Mouse (Mus musculus) liver, embryonic 14.5 days (tissue): ENCODE measurements around the gene Naa40. TPM values are rescaled to one million over a fixed set of nuclear protein-coding genes. Genes with fewer than 3 reads are reported as not detected.

ENCODE experiments used
- ATAC-seq: fragments of 200-750 bp; cut with Nextera tagmentation; 2 replicates; pipeline ENCODE4 v1.8.0; 2017; ENCODE audit warnings: moderate number of reproducible peaks, mild to moderate bottlenecking, moderate library complexity; ENCODE audit not compliant: insufficient read depth
- DNase-seq, 3 experiments: peaks; one replicate each; pipeline ENCODE4 v3.0.0-alpha.2; 2012 to 2013; ENCODE audit warnings: low read depth in 3 of 3, low spot score in 3 of 3
- H3K27ac ChIP-seq: fragments of 300-500 bp; sonication (generic); 2 replicates; pipeline ENCODE4 v1.5.1; 2014; ENCODE audit warnings: moderate library complexity, mild to moderate bottlenecking, control low read depth, inconsistent platforms
- H3K27me3 ChIP-seq: fragments of 300-500 bp; sonication (generic); 2 replicates; pipeline ENCODE4 v1.6.1; 2014; ENCODE audit warnings: mild to moderate bottlenecking, low read length, moderate library complexity; ENCODE audit not compliant: control insufficient read depth, insufficient read depth
- H3K36me3 ChIP-seq: fragments of 300-500 bp; sonication (generic); replicated peaks from 2 replicates; pipeline ENCODE4 v1.6.1; 2014; ENCODE audit warnings: low read depth; ENCODE audit not compliant: control insufficient read depth, insufficient read depth
- H3K4me1 ChIP-seq, 2 experiments: fragments of 200-500 bp in 1 of 2; fragments of 300-500 bp in 1 of 2; sonication (generic) in 1 of 2; replicated peaks; 2 replicates each; pipeline ENCODE4 v1.6.1; 2012 to 2014; ENCODE audit warnings: antibody characterized with exemption in 1 of 2, inconsistent platforms in 1 of 2, low read length in 1 of 2; ENCODE audit not compliant: control insufficient read depth in 2 of 2, insufficient read depth in 2 of 2
- H3K4me2 ChIP-seq: fragments of 300-500 bp; sonication (generic); 2 replicates; pipeline ENCODE4 v1.6.1; 2014; ENCODE audit warnings: low read depth, mild to moderate bottlenecking, control low read depth, moderate library complexity
- H3K4me3 ChIP-seq, 2 experiments: fragments of 200-500 bp in 1 of 2; fragments of 300-500 bp in 1 of 2; sonication (generic) in 1 of 2; 2 replicates each; pipeline ENCODE4 v1.5.1; 2012 to 2014; ENCODE audit warnings: low read depth in 2 of 2, low read length in 2 of 2, mild to moderate bottlenecking in 2 of 2, control low read depth in 1 of 2, inconsistent platforms in 1 of 2, moderate library complexity in 1 of 2; ENCODE audit not compliant: insufficient read depth in 1 of 2
- H3K9ac ChIP-seq: fragments of 300-500 bp; sonication (generic); replicated peaks from 2 replicates; pipeline ENCODE4 v1.6.1; 2014; ENCODE audit warnings: mild to moderate bottlenecking, control low read depth, moderate library complexity
- H3K9me3 ChIP-seq: fragments of 300-500 bp; sonication (generic); 2 replicates; pipeline ENCODE4 v1.6.1; 2016; ENCODE audit warnings: low read length, mixed read lengths; ENCODE audit not compliant: control insufficient read depth
- CTCF ChIP-seq: IDR thresholded peaks from 2 replicates; pipeline ENCODE4 v1.5.1; 2016; ENCODE audit warnings: antibody characterized with exemption, low read depth, control low read depth
- EP300 ChIP-seq: IDR thresholded peaks from 2 replicates; pipeline ENCODE4 v1.6.1; 2016; ENCODE audit warnings: antibody characterized with exemption, low read depth
- WGBS: fragments of 180-500 bp; shearing (Covaris S2); extraction: QIAGEN DNeasy Blood & Tissue Kit; methylation state at CpG from one replicate; pipeline ENCODE4 v1.1.7; 2014; ENCODE audit not compliant: insufficient replicate concordance; 5-methylcytosine and 5-hydroxymethylcytosine counted together
- polyA plus RNA-seq, 2 experiments: library from polyadenylated mRNA; depleted of rRNA in 1 of 2; stranded (reverse) in 1 of 2; unstranded in 1 of 2; fragments of >200 nt; fragmentation: Nextera tagmentation in 1 of 2; extraction: Ambion mirVana in 1 of 2; gene quantifications; 2 replicates each; pipeline versions ENCODE4 v1.2.1 to v1.2.3; 2012 to 2014

The Naa40 gene
- polyA plus RNA-seq, 2 experiments = 18.0 to 23.1 TPM

DNA sequence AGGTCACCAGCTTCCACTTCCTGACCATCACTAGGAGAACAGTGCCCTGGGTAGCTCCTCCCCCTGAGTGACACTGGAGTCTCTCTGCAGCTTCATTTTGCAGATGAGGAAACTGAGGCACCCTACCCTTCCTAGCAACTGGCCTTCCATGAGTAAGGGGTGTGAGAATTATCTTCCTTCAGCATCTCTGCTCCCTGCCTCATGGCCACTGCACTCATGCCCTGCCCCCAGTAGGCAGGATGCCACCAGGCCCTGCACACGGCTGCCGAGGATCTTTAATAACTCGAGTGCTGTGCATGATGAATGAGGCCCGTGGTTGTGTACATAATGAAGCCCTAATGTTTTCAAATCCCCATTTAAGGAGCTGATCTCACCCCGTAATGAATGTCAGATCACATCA lies 50.0 kb downstream of the Naa40 start:
- no peak overlapping the region for H3K4me3 ChIP-seq
- H3K9ac ChIP-seq = no peak overlapping the region
- peaks cover 2% of the 10 kb centered on the region for H3K27me3 ChIP-seq
- no peak overlapping the region for H3K27ac ChIP-seq
- no peak overlapping the region for H3K4me2 ChIP-seq
- TF ChIP-seq CTCF (no peak), EP300 (no peak)
- H3K9me3 ChIP-seq = no peaks in the 10 kb centered on the region
- no peak for ATAC-seq
- DNase-seq = no peak
- H3K36me3 ChIP-seq = no peaks in the 10 kb centered on the region
- WGBS = 69% methylated on average over 5 of the region's 5 CpGs
- H3K4me1 ChIP-seq = peaks cover 0 to 8% of the 10 kb centered on the region in 2 experiments; a peak in 2 of 4 replicates

DNA sequence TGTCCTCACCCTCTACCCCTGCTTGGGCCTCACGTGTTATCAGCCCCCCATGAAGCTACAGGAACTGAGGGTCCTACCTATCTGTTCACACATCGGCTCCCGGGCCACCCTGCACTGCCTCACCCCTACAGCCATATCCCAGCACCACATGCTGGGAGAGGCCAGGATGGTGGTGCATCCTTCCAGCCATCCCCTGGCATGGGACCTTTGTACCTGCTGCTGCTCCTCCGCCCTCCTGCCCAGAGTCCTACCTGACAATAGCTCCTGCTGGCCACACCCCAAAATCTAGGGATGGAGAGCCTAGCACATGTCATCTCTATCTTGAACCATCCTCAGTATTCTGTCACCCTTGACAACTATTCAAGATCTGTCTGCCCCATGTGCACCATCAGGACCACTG lies 52.0 kb downstream of the Naa40 start:
- TF ChIP-seq EP300 (no peak), CTCF (no peak)
- ATAC-seq (no peak), DNase-seq (no peak)
- no peaks in the 10 kb centered on the region for H3K9me3 ChIP-seq
- H3K9ac ChIP-seq = no peak overlapping the region
- peaks cover 5% of the 10 kb centered on the region for H3K27me3 ChIP-seq
- H3K36me3 ChIP-seq = no peaks in the 10 kb centered on the region
- H3K27ac ChIP-seq = no peak overlapping the region
- WGBS = 39% methylated on average over 4 of the region's 4 CpGs
- H3K4me1 ChIP-seq = peaks cover 0 to 8% of the 10 kb centered on the region in 2 experiments; a peak in 2 of 4 replicates
- H3K4me2 ChIP-seq = no peak overlapping the region
- H3K4me3 ChIP-seq = no peak overlapping the region

DNA sequence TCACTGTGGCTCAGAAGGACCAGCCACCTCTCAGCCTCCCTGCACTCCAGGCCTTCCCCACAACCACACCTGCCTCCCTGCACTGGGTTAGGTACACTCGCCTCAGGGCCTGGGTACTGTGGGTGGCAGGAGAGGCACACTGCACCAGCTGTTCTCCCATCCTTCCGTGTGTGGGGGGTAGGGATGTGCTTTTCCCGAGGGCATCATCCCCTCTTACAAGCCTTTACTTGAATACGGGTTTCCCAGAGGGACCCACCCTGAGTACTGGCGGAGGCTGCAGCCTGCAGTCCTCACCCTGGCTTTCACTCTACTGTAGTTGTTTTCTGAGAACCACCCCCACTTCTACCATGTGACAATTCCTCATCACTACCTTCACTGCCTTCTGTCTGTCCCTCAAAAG lies 53.8 kb downstream of the Naa40 start:
- 52% methylated on average over 5 of the region's 5 CpGs for WGBS
- TF ChIP-seq CTCF (no peak), EP300 (no peak)
- no peak overlapping the region for H3K27ac ChIP-seq
- no peak for DNase-seq
- H3K4me2 ChIP-seq = no peak overlapping the region
- H3K36me3 ChIP-seq = no peaks in the 10 kb centered on the region
- H3K4me1 ChIP-seq = peaks cover 0 to 6% of the 10 kb centered on the region in 2 experiments; a peak in 2 of 4 replicates
- H3K9ac ChIP-seq = no peak overlapping the region
- no peak overlapping the region for H3K4me3 ChIP-seq
- peaks cover 15% of the 10 kb centered on the region for H3K27me3 ChIP-seq
- no peak for ATAC-seq
- no peaks in the 10 kb centered on the region for H3K9me3 ChIP-seq

DNA sequence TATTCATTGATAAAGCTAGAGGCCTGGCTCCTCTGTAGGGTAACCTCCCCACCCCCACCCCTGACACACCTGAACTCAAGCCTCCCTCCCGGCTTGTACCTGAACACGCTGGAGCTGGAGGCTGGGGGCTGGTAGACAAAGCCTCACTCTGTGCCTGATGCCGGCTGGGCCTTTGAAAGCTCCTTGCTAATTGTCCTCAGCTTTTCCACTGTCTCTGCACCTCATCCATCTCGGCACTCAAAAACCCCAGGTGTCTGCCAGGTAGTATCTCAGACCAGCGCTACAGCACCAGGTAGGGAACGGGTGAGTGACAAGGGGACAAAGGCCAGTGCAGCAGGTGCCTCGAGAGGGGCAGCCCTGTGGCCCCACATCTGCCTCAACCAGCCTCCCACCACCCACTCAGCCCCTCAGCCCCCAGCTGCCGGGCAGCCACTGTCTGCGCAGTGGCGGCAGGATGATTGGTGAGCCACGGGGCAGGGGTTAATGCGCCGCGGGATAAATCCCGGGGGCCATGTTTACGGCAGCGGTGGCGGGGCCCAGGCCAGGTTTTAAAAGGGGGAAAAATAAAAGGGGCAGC lies 55.2 kb downstream of the Naa40 start:
- Histone ChIP-seq H3K4me2 (no peak overlapping the region), H3K4me1 (no peaks in the 10 kb centered on the region), H3K9me3 (no peaks in the 10 kb centered on the region), H3K27ac (no peak overlapping the region), H3K27me3 (peaks cover 20% of the 10 kb centered on the region), H3K4me3 (no peak overlapping the region), H3K36me3 (no peaks in the 10 kb centered on the region), H3K9ac (no peak overlapping the region)
- ATAC-seq = no peak
- TF ChIP-seq EP300 (no peak), CTCF (no peak)
- DNase-seq = no peak
- 24% methylated on average over 18 of the region's 18 CpGs for WGBS

DNA sequence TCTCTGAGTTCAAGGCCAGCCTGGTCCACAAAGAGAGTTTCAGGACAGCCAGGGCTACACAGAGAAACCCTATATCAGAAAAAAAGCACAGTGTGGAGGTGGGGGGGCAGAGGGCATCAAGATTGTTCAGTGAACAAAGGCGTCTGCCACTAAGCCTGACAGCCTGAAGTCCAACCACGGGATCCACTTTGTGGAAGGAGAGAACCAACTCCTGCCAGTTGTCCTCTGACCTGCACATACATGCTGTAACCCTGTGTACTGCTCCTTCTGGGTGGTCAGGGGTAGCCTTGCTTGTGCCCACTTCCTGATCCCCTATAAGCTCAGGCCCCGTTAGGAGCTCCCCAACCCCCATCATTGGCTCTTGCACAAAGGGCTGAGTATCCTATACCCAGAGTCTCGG lies 55.9 kb downstream of the Naa40 start:
- DNase-seq = no peak
- H3K4me1 ChIP-seq = no peaks in the 10 kb centered on the region
- H3K36me3 ChIP-seq = no peaks in the 10 kb centered on the region
- WGBS = 56% methylated on average over 4 of the region's 4 CpGs
- H3K27ac ChIP-seq = no peak overlapping the region
- TF ChIP-seq CTCF = no peak
- no peak for TF ChIP-seq EP300
- H3K9ac ChIP-seq = no peak overlapping the region
- H3K4me3 ChIP-seq = no peak overlapping the region
- ATAC-seq = no peak
- no peaks in the 10 kb centered on the region for H3K9me3 ChIP-seq
- H3K4me2 ChIP-seq = no peak overlapping the region
- H3K27me3 ChIP-seq = peaks cover 21% of the 10 kb centered on the region
